Mouse (Mus musculus): ENCODE measurements at regions not wholly inside any gene's neighbourhood (a gene's known extent, or its start where the extent isn't known, plus 50 kb on each side); places are given as distances from the start of the nearest gene placed in this dataset.

DNA sequence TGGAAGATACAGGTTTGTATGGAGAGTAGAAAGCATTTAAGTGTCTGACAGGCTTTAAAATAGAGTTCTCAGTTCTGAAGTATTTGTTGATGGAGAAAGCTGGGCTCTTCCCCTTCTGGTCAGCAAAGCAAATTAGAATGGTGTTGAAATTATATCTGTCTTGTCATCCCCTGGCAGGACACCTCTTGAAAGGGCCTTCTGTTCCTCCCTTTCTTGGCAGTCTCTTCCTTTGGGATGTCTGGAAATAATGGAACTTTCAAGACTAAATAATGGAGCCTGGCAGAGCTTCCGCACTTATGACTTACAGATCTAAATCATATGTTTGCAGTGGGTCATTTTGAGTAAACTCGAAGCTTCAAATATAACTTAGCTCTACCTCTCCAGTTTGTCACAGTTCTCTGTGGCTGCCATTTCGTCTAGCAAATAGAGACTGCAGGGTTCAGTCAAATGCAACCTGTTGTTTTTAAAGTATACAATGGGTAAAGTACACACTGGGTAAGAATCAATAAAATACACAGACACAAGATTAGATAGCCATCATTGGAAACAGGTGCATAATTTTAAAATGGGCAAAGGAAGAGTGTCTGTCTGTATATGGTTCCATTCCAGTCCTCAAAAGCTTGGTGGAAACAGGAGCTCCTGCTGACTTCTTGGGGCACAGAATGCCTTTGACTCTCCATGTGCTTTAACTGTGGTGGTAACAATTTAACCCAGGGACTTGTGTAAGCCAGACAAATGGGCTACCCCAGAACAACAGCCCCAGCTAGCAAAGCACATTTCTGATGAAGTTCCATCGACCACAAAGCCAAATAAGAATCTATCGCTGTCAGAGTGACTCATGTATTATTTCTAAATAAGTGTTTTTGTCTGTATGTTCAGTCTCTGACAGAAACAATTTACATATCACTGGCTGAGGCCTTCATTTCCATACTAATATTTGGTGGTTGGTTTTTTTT lies 3524.4 kb upstream of the Gm7489 start:
- Histone ChIP-seq H3K4me3 (ENCODE audit: low read depth, low read length) (no peak overlapping the region), H3K4me2 (ENCODE audit: low read depth, low read length, poor library complexity, severe bottlenecking) (no peak overlapping the region), H3K4me1 (ENCODE audit: insufficient read depth, low read length) (no peaks in the 10 kb centered on the region), H3K36me3 (ENCODE audit: insufficient read depth, low read length) (no peaks in the 10 kb centered on the region), H3K27ac (ENCODE audit: low read depth, low read length) (no peak overlapping the region), H3K27me3 (ENCODE audit: insufficient read depth, low read length) (no peaks in the 10 kb centered on the region), H3K9me3 (ENCODE audit: low read length) (no peaks in the 10 kb centered on the region), H3K9ac (replicated peaks; ENCODE audit: low read length, poor library complexity, severe bottlenecking) (no peak overlapping the region)
- 86% methylated on average over 5 of the region's 5 CpGs for WGBS
- ATAC-seq (ENCODE audit: low FRiP score) (no peak), DNase-seq (ENCODE audit: low spot score) (peak; percentile 2)
- TF ChIP-seq CTCF (IDR thresholded peaks at IDR 0.05): no peak

GRCm38 (mm10) chr15:50361334-50361733 lies 3523.4 kb upstream of the Gm7489 start:
- Histone ChIP-seq H3K9me3 (ENCODE audit: low read length) (no peaks in the 10 kb centered on the region), H3K4me2 (ENCODE audit: low read depth, low read length, poor library complexity, severe bottlenecking) (no peak overlapping the region), H3K27me3 (ENCODE audit: insufficient read depth, low read length) (no peaks in the 10 kb centered on the region), H3K36me3 (ENCODE audit: insufficient read depth, low read length) (no peaks in the 10 kb centered on the region), H3K4me1 (ENCODE audit: insufficient read depth, low read length) (no peaks in the 10 kb centered on the region), H3K27ac (ENCODE audit: low read depth, low read length) (no peak overlapping the region), H3K9ac (replicated peaks; ENCODE audit: low read length, poor library complexity, severe bottlenecking) (no peak overlapping the region), H3K4me3 (ENCODE audit: low read depth, low read length) (no peak overlapping the region)
- DNase-seq (ENCODE audit: low spot score) (no peak), ATAC-seq (ENCODE audit: low FRiP score) (no peak)
- 89% methylated on average over 8 of the region's 8 CpGs for WGBS
- no peak for TF ChIP-seq CTCF (IDR thresholded peaks at IDR 0.05)

GRCm38 (mm10) chr15:50361751-50362507 lies 3522.8 kb upstream of the Gm7489 start:
- H3K9me3 ChIP-seq (ENCODE audit: low read length): no peaks in the 10 kb centered on the region
- 89% methylated on average over 4 of the region's 4 CpGs for WGBS
- TF ChIP-seq CTCF (IDR thresholded peaks at IDR 0.05): no peak
- no peak overlapping the region for H3K27ac ChIP-seq (ENCODE audit: low read depth, low read length)
- no peak for ATAC-seq (ENCODE audit: low FRiP score)
- no peaks in the 10 kb centered on the region for H3K4me1 ChIP-seq (ENCODE audit: insufficient read depth, low read length)
- DNase-seq (ENCODE audit: low spot score): no peak
- no peak overlapping the region for H3K4me2 ChIP-seq (ENCODE audit: low read depth, low read length, poor library complexity, severe bottlenecking)
- H3K9ac ChIP-seq (replicated peaks; ENCODE audit: low read length, poor library complexity, severe bottlenecking): no peak overlapping the region
- H3K4me3 ChIP-seq (ENCODE audit: low read depth, low read length): no peak overlapping the region
- no peaks in the 10 kb centered on the region for H3K27me3 ChIP-seq (ENCODE audit: insufficient read depth, low read length)
- H3K36me3 ChIP-seq (ENCODE audit: insufficient read depth, low read length): no peaks in the 10 kb centered on the region

DNA sequence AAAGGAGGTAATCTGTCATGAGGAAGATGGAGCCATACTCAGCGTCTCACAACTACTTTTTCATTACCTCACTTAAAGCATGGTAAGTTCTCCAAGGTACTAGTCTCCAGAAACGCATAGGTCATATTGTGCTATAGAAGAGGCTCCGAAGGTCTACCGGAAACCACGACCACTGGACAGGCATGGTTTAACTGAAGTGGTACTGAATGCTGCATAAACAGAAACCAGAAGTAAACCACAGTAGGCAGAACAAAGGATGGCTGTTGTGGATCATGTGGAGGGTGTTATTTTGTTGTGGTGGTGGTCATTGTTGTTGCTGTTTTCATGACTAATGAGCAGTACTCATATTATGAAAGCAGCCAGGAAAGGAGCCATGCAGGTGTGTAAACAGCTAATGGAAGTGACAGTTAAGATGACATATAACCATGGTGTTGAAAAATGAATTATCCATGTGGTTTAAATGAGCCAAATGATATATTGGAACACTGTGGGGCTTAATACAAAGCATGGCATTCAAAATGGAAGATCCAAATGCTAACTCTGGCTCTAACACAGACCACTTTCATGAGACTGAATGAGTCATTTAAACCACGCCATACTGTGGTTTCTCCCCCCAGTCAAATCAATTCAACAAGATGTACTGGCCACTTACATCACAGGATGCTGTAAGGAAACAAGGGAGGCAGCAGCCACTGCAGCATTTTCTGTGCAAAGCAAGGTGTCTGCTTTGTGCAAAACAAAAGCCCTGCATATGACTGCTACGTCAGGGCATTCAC lies 3484.5 kb upstream of the Gm7489 start:
- H3K36me3 ChIP-seq (ENCODE audit: insufficient read depth, low read length): no peaks in the 10 kb centered on the region
- no peaks in the 10 kb centered on the region for H3K9me3 ChIP-seq (ENCODE audit: low read length)
- H3K27ac ChIP-seq (ENCODE audit: low read depth, low read length): no peak overlapping the region
- no peak overlapping the region for H3K4me3 ChIP-seq (ENCODE audit: low read depth, low read length)
- 90% methylated on average over 7 of the region's 7 CpGs for WGBS
- H3K9ac ChIP-seq (replicated peaks; ENCODE audit: low read length, poor library complexity, severe bottlenecking): no peak overlapping the region
- no peaks in the 10 kb centered on the region for H3K27me3 ChIP-seq (ENCODE audit: insufficient read depth, low read length)
- no peak for ATAC-seq (ENCODE audit: low FRiP score)
- H3K4me2 ChIP-seq (ENCODE audit: low read depth, low read length, poor library complexity, severe bottlenecking): no peak overlapping the region
- no peak for DNase-seq (ENCODE audit: low spot score)
- H3K4me1 ChIP-seq (ENCODE audit: insufficient read depth, low read length): no peaks in the 10 kb centered on the region
- TF ChIP-seq CTCF (IDR thresholded peaks at IDR 0.05): no peak

DNA sequence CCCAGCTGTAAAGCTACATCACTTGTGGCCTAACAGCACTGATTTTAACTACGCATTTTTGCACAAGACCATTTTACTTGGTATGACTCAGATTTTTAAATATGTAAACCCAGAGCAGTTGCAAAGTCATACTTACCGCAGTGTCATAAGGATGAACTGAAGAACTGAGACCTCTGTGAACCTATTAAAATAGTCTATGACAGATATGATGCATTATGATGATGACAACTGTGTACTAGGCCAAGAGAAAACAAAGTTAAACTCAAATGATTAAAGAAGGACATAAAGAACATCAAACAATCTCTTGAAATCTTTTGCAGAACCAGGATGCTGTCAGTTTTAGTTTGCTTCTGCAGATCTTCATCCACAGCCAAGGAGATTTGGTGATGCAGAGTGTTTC lies 3483.3 kb upstream of the Gm7489 start:
- DNase-seq (ENCODE audit: low spot score): no peak
- Histone ChIP-seq H3K27me3 (ENCODE audit: insufficient read depth, low read length) (no peaks in the 10 kb centered on the region), H3K4me1 (ENCODE audit: insufficient read depth, low read length) (no peaks in the 10 kb centered on the region), H3K9me3 (ENCODE audit: low read length) (no peaks in the 10 kb centered on the region), H3K9ac (replicated peaks; ENCODE audit: low read length, poor library complexity, severe bottlenecking) (no peak overlapping the region), H3K36me3 (ENCODE audit: insufficient read depth, low read length) (no peaks in the 10 kb centered on the region), H3K27ac (ENCODE audit: low read depth, low read length) (no peak overlapping the region), H3K4me3 (ENCODE audit: low read depth, low read length) (no peak overlapping the region), H3K4me2 (ENCODE audit: low read depth, low read length, poor library complexity, severe bottlenecking) (no peak overlapping the region)
- no peak for ATAC-seq (ENCODE audit: low FRiP score)
- TF ChIP-seq CTCF (IDR thresholded peaks at IDR 0.05): no peak
- 92% methylated on average over 2 of the region's 2 CpGs for WGBS

Measured in midbrain, postnatal 0 days (tissue).